Mouse (Mus musculus) heart, postnatal 0 days (tissue): ENCODE measurements around the gene Vmp1. TPM values are rescaled to one million over a fixed set of nuclear protein-coding genes. Genes with fewer than 3 reads are reported as not detected.
A peak's percentile ranks its signal among the peaks of the same experiment; 100 is the strongest.

ENCODE experiments used
- ATAC-seq: fragments of 200-750 bp; cut with Nextera tagmentation; 2 replicates; pipeline ENCODE4 v1.8.0; 2017; ENCODE audit warnings: low read depth, moderate number of reproducible peaks, moderate library complexity; ENCODE audit not compliant: insufficient read depth
- DNase-seq: peaks from one replicate; pipeline ENCODE4 v3.0.0-alpha.2; 2016; ENCODE audit warnings: low spot score
- H3K27ac ChIP-seq: fragments of 300-500 bp; sonication (generic); 2 replicates; pipeline ENCODE4 v1.5.1; 2014; ENCODE audit warnings: low read depth, mild to moderate bottlenecking
- H3K27me3 ChIP-seq: fragments of 300-500 bp; sonication (generic); 2 replicates; pipeline ENCODE4 v1.6.1; 2014; ENCODE audit warnings: low read length, mixed read lengths; ENCODE audit not compliant: control insufficient read depth, insufficient read depth
- H3K36me3 ChIP-seq: fragments of 300-500 bp; sonication (generic); replicated peaks from 2 replicates; pipeline ENCODE4 v1.6.1; 2014; ENCODE audit warnings: low read length, mixed read lengths; ENCODE audit not compliant: control insufficient read depth, insufficient read depth
- H3K4me1 ChIP-seq: fragments of 300-500 bp; sonication (generic); 2 replicates; pipeline ENCODE4 v1.6.1; 2014; ENCODE audit warnings: antibody characterized with exemption; ENCODE audit not compliant: control insufficient read depth, insufficient read depth
- H3K4me2 ChIP-seq: fragments of 300-500 bp; sonication (generic); 2 replicates; pipeline ENCODE4 v1.6.1; 2014; ENCODE audit warnings: low read depth, mild to moderate bottlenecking, low read length, moderate library complexity
- H3K4me3 ChIP-seq: fragments of 300-500 bp; sonication (generic); 2 replicates; pipeline ENCODE4 v1.5.1; 2014; ENCODE audit warnings: low read depth, low read length
- H3K9ac ChIP-seq: fragments of 300-500 bp; sonication (generic); replicated peaks from 2 replicates; pipeline ENCODE4 v1.6.1; 2014; ENCODE audit warnings: low read depth, low read length, mixed read lengths
- H3K9me3 ChIP-seq: fragments of 300-500 bp; sonication (generic); replicated peaks from 2 replicates; pipeline ENCODE4 v1.6.1; 2016; ENCODE audit warnings: low read length; ENCODE audit not compliant: control insufficient read depth
- CTCF ChIP-seq: IDR thresholded peaks from 2 replicates; pipeline ENCODE4 v1.5.1; 2016; ENCODE audit warnings: antibody characterized with exemption, control low read depth, low read depth
- EP300 ChIP-seq: IDR thresholded peaks from 2 replicates; pipeline ENCODE4 v1.6.1; 2016; ENCODE audit warnings: antibody characterized with exemption, low read depth
- WGBS: fragments of 180-500 bp; shearing (Covaris S2); extraction: QIAGEN DNeasy Blood & Tissue Kit; methylation state at CpG from one replicate; pipeline ENCODE4 v1.1.7; 2014; 5-methylcytosine and 5-hydroxymethylcytosine counted together
- polyA plus RNA-seq: library from polyadenylated mRNA; unstranded; fragments of >200 nt; fragmentation: Nextera tagmentation; extraction: Ambion mirVana; gene quantifications from 2 replicates; pipeline ENCODE4 v1.2.1, GENCODE M21; 2015
- total RNA-seq: library from RNA; depleted of rRNA; stranded (reverse); fragments of >200 nt; gene quantifications from 2 replicates; pipeline ENCODE4 v1.2.3, GENCODE M21; 2014; ENCODE audit warnings: low replicate concordance

Gene Vmp1
- total and polyA plus RNA-seq, 2 experiments from 2014 or later: 48.9 to 77.9 TPM

DNA sequence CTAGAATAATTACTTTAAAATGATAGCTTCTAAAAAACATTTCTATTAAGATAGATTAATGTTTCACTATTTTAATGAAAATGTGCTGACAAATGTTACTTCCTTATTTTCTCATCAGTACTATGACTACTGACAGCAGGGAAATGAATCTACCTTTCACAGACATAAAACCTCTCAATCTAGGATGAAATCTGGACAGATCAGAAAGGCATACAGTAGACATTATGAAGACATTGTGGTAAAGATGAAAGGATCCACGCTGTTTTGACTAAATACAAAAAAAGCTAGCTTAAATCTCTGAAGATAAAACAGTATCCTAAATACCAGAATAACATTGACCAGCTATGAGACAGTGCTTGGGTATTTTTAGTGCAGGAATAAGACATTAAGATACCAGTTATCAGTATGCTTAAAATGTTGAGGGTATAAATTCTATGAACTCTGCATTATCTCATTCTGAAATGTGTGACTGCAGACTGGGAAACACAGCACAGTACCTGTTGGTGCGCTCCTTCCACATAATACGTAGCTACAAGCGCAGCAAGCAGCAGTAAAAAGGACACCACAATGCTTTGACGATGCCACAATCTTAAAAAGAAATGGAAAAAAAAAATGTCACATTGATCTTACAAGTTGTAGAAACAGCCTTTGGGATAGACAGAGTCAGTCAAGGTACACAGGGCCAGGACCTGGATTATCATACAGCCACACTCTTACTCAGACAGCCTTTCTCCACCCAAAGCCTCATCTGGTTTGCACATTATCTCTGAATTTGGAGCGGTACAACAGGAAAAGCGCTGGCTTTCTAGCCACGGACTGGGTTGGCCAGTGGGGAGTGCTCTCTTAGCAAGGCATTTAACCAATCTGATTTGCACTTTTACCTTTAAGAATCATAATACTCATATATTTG, 20.4 kb downstream of the Vmp1 start:
- H3K27ac ChIP-seq: no peak overlapping the region
- no peaks in the 10 kb centered on the region for H3K9me3 ChIP-seq
- H3K27me3 ChIP-seq: no peaks in the 10 kb centered on the region
- no peak for ATAC-seq
- H3K9ac ChIP-seq: no peak overlapping the region
- H3K4me1 ChIP-seq: no peaks in the 10 kb centered on the region
- H3K4me2 ChIP-seq: no peak overlapping the region
- no peak for DNase-seq
- 73% methylated on average over 8 of the region's 8 CpGs for WGBS
- TF ChIP-seq EP300 (no peak), CTCF (no peak)
- H3K4me3 ChIP-seq: no peak overlapping the region
- H3K36me3 ChIP-seq: peaks cover 45% of the 10 kb centered on the region

DNA sequence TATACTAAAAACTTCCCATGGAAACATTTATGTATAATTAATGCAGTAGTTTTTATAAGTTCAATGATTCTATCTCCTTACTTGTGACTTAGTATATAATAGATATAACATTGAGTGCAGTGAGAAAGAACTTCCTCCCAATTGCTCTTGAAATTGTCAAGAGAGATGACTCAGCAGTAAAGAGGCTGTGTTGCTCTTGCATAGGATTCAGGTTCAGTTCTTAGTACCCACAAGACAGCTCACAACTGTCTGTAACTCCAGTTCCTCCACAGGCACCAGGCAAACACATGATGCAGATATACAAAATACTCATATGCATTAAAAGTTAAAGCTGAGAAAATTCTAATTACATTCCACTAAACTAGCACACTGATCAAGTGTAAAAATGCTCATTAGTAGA, 25.8 kb downstream of the Vmp1 start:
- Histone ChIP-seq H3K4me1 (0 out of 2 replicates have a peak, but pooled peaks cover 6% of the 10 kb centered on the region), H3K9me3 (no peaks in the 10 kb centered on the region), H3K27me3 (no peaks in the 10 kb centered on the region), H3K4me2 (no peak overlapping the region), H3K4me3 (no peak overlapping the region), H3K36me3 (peaks cover 24% of the 10 kb centered on the region), H3K27ac (no peak overlapping the region), H3K9ac (no peak overlapping the region)
- no peak for DNase-seq
- ATAC-seq: no peak
- TF ChIP-seq CTCF (no peak), EP300 (no peak)

DNA sequence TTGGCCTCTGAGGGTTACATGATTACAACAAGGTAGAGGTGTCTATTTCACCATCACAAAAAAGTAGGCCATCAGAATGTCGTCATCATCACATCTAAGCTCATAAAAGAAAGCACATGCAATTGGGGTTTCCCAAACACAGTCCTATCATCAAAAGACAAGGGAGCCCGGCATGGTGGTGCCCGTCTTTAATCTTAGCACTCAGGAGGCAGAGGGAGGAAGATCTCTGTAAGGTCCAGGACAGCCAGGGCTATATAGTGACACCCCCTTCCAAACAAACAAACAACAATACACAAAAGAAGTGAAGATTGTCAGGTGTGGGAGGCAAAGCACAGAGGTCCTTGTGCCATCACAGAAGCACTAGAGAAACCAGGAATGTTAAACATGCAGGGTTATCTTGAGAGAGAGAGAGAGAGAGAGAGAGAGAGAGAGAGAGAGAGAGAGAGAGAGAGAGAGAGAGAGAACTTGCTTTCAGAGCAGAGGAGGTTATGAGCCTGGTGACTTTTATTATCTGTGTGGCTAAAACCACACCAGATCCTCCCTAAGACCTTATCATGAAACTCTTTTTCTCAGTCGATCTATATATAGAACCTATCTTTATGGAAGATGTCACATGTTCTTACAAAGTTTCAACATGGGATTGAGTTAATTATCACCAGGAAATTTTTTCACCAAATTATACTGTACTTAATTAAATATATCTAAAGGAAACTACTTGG, 26.6 kb downstream of the Vmp1 start:
- H3K36me3 ChIP-seq: peaks cover 18% of the 10 kb centered on the region
- WGBS: 28% methylated on average over 4 of the region's 4 CpGs
- H3K4me2 ChIP-seq: no peak overlapping the region
- 0 out of 2 replicates have a peak overlapping the region, but pooled peaks have one; percentile 10 for H3K9ac ChIP-seq
- no peak overlapping the region for H3K4me3 ChIP-seq
- peak overlapping the region; percentile 57 for H3K27ac ChIP-seq
- TF ChIP-seq CTCF (no peak), EP300 (no peak)
- no peaks in the 10 kb centered on the region for H3K27me3 ChIP-seq
- 0 out of 2 replicates have a peak, but pooled peaks cover 6% of the 10 kb centered on the region for H3K4me1 ChIP-seq
- peak; percentile 53; the same call in 1 of the 2 replicates for ATAC-seq
- DNase-seq: no peak
- H3K9me3 ChIP-seq: no peaks in the 10 kb centered on the region

DNA sequence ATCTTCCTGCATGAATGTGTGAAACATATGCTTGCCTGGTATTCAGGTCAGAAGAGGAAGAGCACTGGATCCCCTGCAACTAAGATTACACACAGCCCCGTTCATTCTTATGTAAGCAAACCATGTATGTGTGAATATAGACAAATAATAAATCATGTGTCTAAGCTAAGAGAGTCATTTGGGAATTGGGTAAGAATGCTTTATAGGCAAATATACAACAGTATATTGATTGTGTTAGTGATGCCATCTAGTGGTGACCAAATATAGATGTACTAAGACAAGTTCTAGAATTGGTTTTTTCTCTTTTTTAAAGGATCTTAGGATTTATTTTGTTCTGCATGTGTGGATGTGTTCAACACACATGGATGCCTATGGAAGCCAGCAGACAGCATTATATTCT, 28.0 kb downstream of the Vmp1 start:
- no peak overlapping the region for H3K4me3 ChIP-seq
- 37% methylated on average over 1 of the region's 1 CpGs for WGBS
- no peaks in the 10 kb centered on the region for H3K9me3 ChIP-seq
- peaks cover 7% of the 10 kb centered on the region; the same call in 1 of the 2 replicates for H3K36me3 ChIP-seq
- no peak for ATAC-seq
- no peak overlapping the region for H3K9ac ChIP-seq
- H3K4me1 ChIP-seq: 0 out of 2 replicates have a peak, but pooled peaks cover 6% of the 10 kb centered on the region
- TF ChIP-seq EP300: no peak
- TF ChIP-seq CTCF: peak; percentile 56
- DNase-seq: peak; percentile 64
- H3K4me2 ChIP-seq: no peak overlapping the region
- no peaks in the 10 kb centered on the region for H3K27me3 ChIP-seq
- no peak overlapping the region for H3K27ac ChIP-seq

DNA sequence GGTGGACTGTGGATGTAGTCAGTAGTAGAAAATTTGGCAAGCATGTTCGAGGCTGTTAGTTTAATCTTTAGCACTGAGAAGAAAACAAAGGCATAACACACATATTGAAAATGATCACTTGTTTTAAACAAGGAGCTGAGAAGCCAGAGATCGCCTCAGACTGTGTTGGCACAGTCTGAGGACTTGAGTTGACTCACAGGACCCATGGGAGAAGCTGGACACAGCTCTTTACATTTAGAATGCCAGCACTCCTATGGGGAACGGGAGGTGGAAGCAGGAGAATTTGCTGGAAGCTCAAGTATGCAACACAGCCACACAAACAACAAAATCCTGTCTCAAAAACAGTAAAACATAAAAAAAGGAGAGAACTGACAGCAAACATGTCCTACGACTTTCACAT, 29.5 kb downstream of the Vmp1 start:
- H3K4me3 ChIP-seq: no peak overlapping the region
- H3K27me3 ChIP-seq: no peaks in the 10 kb centered on the region
- ATAC-seq (no peak), DNase-seq (no peak)
- no peak overlapping the region for H3K4me2 ChIP-seq
- TF ChIP-seq EP300 (no peak; the same call in 1 of the 2 replicates), CTCF (no peak)
- WGBS: 71% methylated on average over 4 of the region's 4 CpGs
- H3K9ac ChIP-seq: no peak overlapping the region
- H3K9me3 ChIP-seq: no peaks in the 10 kb centered on the region
- H3K36me3 ChIP-seq: peaks cover 3% of the 10 kb centered on the region; the same call in 1 of the 2 replicates
- H3K4me1 ChIP-seq: 0 out of 2 replicates have a peak, but pooled peaks cover 6% of the 10 kb centered on the region
- H3K27ac ChIP-seq: peak overlapping the region; percentile 12
